Mouse (Mus musculus): ENCODE data around the gene Bfsp1. TPM values are rescaled to one million over a fixed set of nuclear protein-coding genes. Genes with fewer than 3 reads are reported as not detected.
A peak's percentile ranks its signal among the peaks of the same experiment; 100 is the strongest.

Gene Bfsp1
- polyA plus RNA-seq, 1 experiment, result 0.07 TPM

- Histone ChIP-seq H3K36me3 (ENCODE audit: control insufficient read depth, insufficient read depth) (no peaks in the 10 kb centered on the region), H3ac (ENCODE audit: control insufficient read depth, insufficient read length) (no peak overlapping the region), H3K4me3 (no peak overlapping the region), H3K79me2 (ENCODE audit: control insufficient read depth, insufficient read depth) (no peaks in the 10 kb centered on the region), H3K4me2 (ENCODE audit: low read depth) (no peak overlapping the region), H3K27me3 (ENCODE audit: control insufficient read depth, insufficient read depth, insufficient read length) (peaks cover 11% of the 10 kb centered on the region)
- no peak for TF ChIP-seq POLR2A (IDR thresholded peaks at IDR 0.05; ENCODE audit: insufficient read length, low read depth)
- TF ChIP-seq CEBPB (IDR thresholded peaks at IDR 0.05; ENCODE audit: insufficient read depth, poor library complexity, severe bottlenecking), result no peak
- TF ChIP-seq REST (IDR thresholded peaks at IDR 0.05; ENCODE audit: insufficient read depth, insufficient read length), result no peak
- TF ChIP-seq MAX (IDR thresholded peaks at IDR 0.05; ENCODE audit: low read depth), result no peak
- no peak for TF ChIP-seq SRF (IDR thresholded peaks at IDR 0.05; ENCODE audit: control insufficient read depth, insufficient read length, low read depth)
- no peak for TF ChIP-seq MYOD1 (IDR thresholded peaks at IDR 0.05; ENCODE audit: control insufficient read depth in 1 of 3, insufficient read length in 2 of 3, low read depth in 2 of 3)
- no peak for TF ChIP-seq TCF12 (IDR thresholded peaks at IDR 0.05; ENCODE audit: insufficient read depth, poor library complexity, severe bottlenecking)
- TF ChIP-seq USF1 (IDR thresholded peaks at IDR 0.05; ENCODE audit: low read depth), result no peak
- no peak for TF ChIP-seq E2F4 (IDR thresholded peaks at IDR 0.05; ENCODE audit: insufficient read depth)
- no peak for TF ChIP-seq TCF3 (IDR thresholded peaks at IDR 0.05; ENCODE audit: insufficient read length, low read depth)
- TF ChIP-seq POLR2AphosphoS2 (IDR thresholded peaks at IDR 0.05; ENCODE audit: insufficient read length, low read depth), result no peak
- no peak for TF ChIP-seq MYOG (IDR thresholded peaks at IDR 0.05; ENCODE audit: control insufficient read depth in 1 of 3, insufficient read depth in 1 of 3, insufficient read length in 2 of 3, low read depth in 2 of 3)
Observed at GRCm38 (mm10) chr2:143864600-143864999, 1.6 kb upstream of the Bfsp1 start.

DNA sequence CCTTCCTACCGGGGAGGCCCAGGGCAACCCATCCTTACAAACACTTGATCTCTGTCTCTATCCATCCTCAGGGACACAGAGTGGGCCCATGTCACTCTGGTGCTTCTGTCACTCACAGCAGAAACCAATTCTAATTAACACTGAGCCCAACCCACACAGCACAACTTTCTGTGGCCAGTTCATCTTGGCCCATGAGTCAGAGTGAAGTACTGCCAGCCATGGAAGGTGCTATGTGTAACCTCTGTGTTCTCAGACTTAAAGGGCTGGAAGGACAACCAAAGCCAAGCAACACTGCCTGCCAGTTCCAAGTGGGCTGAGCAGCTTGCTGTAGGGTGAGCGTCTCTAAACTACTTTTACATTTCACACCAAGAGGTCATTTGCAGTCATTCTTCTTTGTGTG is 3.8 kb downstream of the Bfsp1 start:
- H3K27me3 ChIP-seq (ENCODE audit: control insufficient read depth, insufficient read depth, insufficient read length), result peaks cover 11% of the 10 kb centered on the region
- H3ac ChIP-seq (ENCODE audit: control insufficient read depth, insufficient read length), result no peak overlapping the region
- no peak overlapping the region for H3K4me3 ChIP-seq
- no peaks in the 10 kb centered on the region for H3K36me3 ChIP-seq (ENCODE audit: control insufficient read depth, insufficient read depth)
- no peak overlapping the region for H3K4me2 ChIP-seq (ENCODE audit: low read depth)
- no peaks in the 10 kb centered on the region for H3K79me2 ChIP-seq (ENCODE audit: control insufficient read depth, insufficient read depth)
- TF ChIP-seq USF1 (IDR thresholded peaks at IDR 0.05; ENCODE audit: low read depth) (no peak), MYOD1 (IDR thresholded peaks at IDR 0.05; ENCODE audit: control insufficient read depth in 1 of 3, insufficient read length in 2 of 3, low read depth in 2 of 3) (no peak), E2F4 (IDR thresholded peaks at IDR 0.05; ENCODE audit: insufficient read depth) (no peak), TCF12 (IDR thresholded peaks at IDR 0.05; ENCODE audit: insufficient read depth, poor library complexity, severe bottlenecking) (no peak), REST (IDR thresholded peaks at IDR 0.05; ENCODE audit: insufficient read depth, insufficient read length) (no peak), MYOG (IDR thresholded peaks at IDR 0.05; ENCODE audit: control insufficient read depth in 1 of 3, insufficient read depth in 1 of 3, insufficient read length in 2 of 3, low read depth in 2 of 3) (no peak), CEBPB (IDR thresholded peaks at IDR 0.05; ENCODE audit: insufficient read depth, poor library complexity, severe bottlenecking) (no peak), POLR2A (IDR thresholded peaks at IDR 0.05; ENCODE audit: insufficient read length, low read depth) (no peak), SRF (IDR thresholded peaks at IDR 0.05; ENCODE audit: control insufficient read depth, insufficient read length, low read depth) (no peak), POLR2AphosphoS2 (IDR thresholded peaks at IDR 0.05; ENCODE audit: insufficient read length, low read depth) (no peak), MAX (IDR thresholded peaks at IDR 0.05; ENCODE audit: low read depth) (no peak), TCF3 (IDR thresholded peaks at IDR 0.05; ENCODE audit: insufficient read length, low read depth) (no peak)

- H3K79me2 ChIP-seq (ENCODE audit: control insufficient read depth, insufficient read depth), result no peaks in the 10 kb centered on the region
- no peak overlapping the region for H3K4me3 ChIP-seq
- no peak for TF ChIP-seq USF1 (IDR thresholded peaks at IDR 0.05; ENCODE audit: low read depth)
- no peak for TF ChIP-seq POLR2A (IDR thresholded peaks at IDR 0.05; ENCODE audit: insufficient read length, low read depth)
- no peak for TF ChIP-seq TCF3 (IDR thresholded peaks at IDR 0.05; ENCODE audit: insufficient read length, low read depth)
- TF ChIP-seq MYOG (IDR thresholded peaks at IDR 0.05; ENCODE audit: control insufficient read depth in 1 of 3, insufficient read depth in 1 of 3, insufficient read length in 2 of 3, low read depth in 2 of 3), result no peak
- no peak for TF ChIP-seq E2F4 (IDR thresholded peaks at IDR 0.05; ENCODE audit: insufficient read depth)
- no peak for TF ChIP-seq CEBPB (IDR thresholded peaks at IDR 0.05; ENCODE audit: insufficient read depth, poor library complexity, severe bottlenecking)
Observed at GRCm38 (mm10) chr2:143853447-143853846, 9.5 kb downstream of the Bfsp1 start.

DNA sequence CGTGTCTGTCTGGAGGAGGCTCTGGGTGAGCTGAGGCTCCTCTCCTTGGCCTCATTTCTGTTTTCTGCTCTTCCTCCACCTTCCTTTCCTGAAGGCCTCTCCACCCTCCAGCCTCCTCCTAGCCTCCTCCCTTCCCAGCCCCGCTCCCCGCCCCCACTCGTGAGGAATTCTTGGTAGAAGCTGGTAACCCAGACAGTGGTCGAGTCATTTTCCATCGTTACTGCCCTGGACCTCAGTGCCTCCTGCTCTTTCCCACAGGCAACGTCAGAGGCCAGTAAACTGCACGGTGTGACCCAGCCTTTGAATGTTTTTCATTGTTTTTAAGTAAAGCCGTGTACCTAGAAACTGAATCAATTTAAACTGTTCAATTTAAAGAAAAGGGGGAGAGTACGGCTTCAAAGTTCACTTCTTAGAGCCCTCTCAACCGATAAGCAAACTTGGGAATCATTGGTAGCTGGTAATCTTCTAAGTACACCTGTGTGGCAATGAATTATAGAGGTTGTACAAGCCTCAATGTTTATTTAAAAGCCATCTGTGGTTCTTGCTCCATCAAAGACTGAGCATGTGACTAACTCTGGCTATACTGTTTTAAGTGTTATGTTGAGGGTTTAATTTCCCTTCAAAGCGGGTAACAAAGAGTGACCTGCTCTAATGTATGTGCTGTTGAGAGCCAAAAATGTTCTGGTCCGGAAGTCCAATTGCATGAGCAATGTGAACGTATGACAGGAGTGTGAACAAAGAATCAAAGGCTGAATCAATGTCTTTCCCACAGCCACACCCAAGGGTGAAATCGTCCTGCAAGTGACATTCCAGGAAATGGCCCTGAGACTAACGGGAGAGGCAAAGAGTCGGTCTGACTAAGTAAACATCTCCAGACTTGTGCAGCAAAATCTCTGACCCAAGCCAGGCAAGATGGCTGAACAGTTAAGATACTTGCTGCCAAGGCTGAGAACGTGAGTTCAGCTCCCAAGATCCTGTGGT is 10.4 kb downstream of the Bfsp1 start:
- no peak overlapping the region for H3ac ChIP-seq (ENCODE audit: control insufficient read depth, insufficient read length)
- no peaks in the 10 kb centered on the region for H3K36me3 ChIP-seq (ENCODE audit: control insufficient read depth, insufficient read depth)
- TF ChIP-seq SRF (IDR thresholded peaks at IDR 0.05; ENCODE audit: control insufficient read depth, insufficient read length, low read depth) (no peak), USF1 (IDR thresholded peaks at IDR 0.05; ENCODE audit: low read depth) (no peak), TCF12 (IDR thresholded peaks at IDR 0.05; ENCODE audit: insufficient read depth, poor library complexity, severe bottlenecking) (no peak), MAX (IDR thresholded peaks at IDR 0.05; ENCODE audit: low read depth) (no peak), POLR2AphosphoS2 (IDR thresholded peaks at IDR 0.05; ENCODE audit: insufficient read length, low read depth) (no peak), TCF3 (IDR thresholded peaks at IDR 0.05; ENCODE audit: insufficient read length, low read depth) (no peak), E2F4 (IDR thresholded peaks at IDR 0.05; ENCODE audit: insufficient read depth) (no peak), MYOG (IDR thresholded peaks at IDR 0.05; ENCODE audit: control insufficient read depth in 1 of 3, insufficient read depth in 1 of 3, insufficient read length in 2 of 3, low read depth in 2 of 3) (no peak), REST (IDR thresholded peaks at IDR 0.05; ENCODE audit: insufficient read depth, insufficient read length) (no peak), POLR2A (IDR thresholded peaks at IDR 0.05; ENCODE audit: insufficient read length, low read depth) (no peak), MYOD1 (IDR thresholded peaks at IDR 0.05; ENCODE audit: control insufficient read depth in 1 of 3, insufficient read length in 2 of 3, low read depth in 2 of 3) (no peak), CEBPB (IDR thresholded peaks at IDR 0.05; ENCODE audit: insufficient read depth, poor library complexity, severe bottlenecking) (no peak)
- H3K79me2 ChIP-seq (ENCODE audit: control insufficient read depth, insufficient read depth), result no peaks in the 10 kb centered on the region
- no peaks in the 10 kb centered on the region for H3K27me3 ChIP-seq (ENCODE audit: control insufficient read depth, insufficient read depth, insufficient read length)
- no peak overlapping the region for H3K4me3 ChIP-seq
- peak overlapping the region; percentile 3 for H3K4me2 ChIP-seq (ENCODE audit: low read depth)

More at GRCm38 (mm10) chr2:143853447-143853846, 9.5 kb downstream of the Bfsp1 start:
- no peaks in the 10 kb centered on the region for H3K36me3 ChIP-seq (ENCODE audit: control insufficient read depth, insufficient read depth)
- H3K27me3 ChIP-seq (ENCODE audit: control insufficient read depth, insufficient read depth, insufficient read length), result no peaks in the 10 kb centered on the region
- no peak overlapping the region for H3K4me2 ChIP-seq (ENCODE audit: low read depth)
- no peak overlapping the region for H3ac ChIP-seq (ENCODE audit: control insufficient read depth, insufficient read length)
